Mouse (Mus musculus): ENCODE measurements around the gene Arrdc4. TPM values are rescaled to one million over a fixed set of nuclear protein-coding genes. Genes with fewer than 3 reads are reported as not detected.

Arrdc4 gene
- polyA plus RNA-seq, 1 experiment from 2014 or later = 21.4 TPM

- H3K27me3 ChIP-seq (ENCODE audit: control insufficient read depth, insufficient read depth, low read length) = no peaks in the 10 kb centered on the region
- H3K27ac ChIP-seq (ENCODE audit: low read length) = peak overlapping the region; percentile 55
- H3K36me3 ChIP-seq (ENCODE audit: control insufficient read depth, insufficient read depth, low read length) = no peaks in the 10 kb centered on the region
- no peak overlapping the region for H3K4me3 ChIP-seq (replicated peaks; ENCODE audit: low read length)
- ATAC-seq (ENCODE audit: insufficient read depth, low FRiP score) = peak; percentile 25
- peaks cover 13% of the 10 kb centered on the region for H3K4me1 ChIP-seq (ENCODE audit: control insufficient read depth, insufficient read depth, low read length)
- no peak overlapping the region for H3K9ac ChIP-seq (ENCODE audit: low read length)
- H3K9me3 ChIP-seq (replicated peaks; ENCODE audit: control insufficient read depth, low read length) = no peaks in the 10 kb centered on the region
- no peak overlapping the region for H3K4me2 ChIP-seq (ENCODE audit: low read depth, low read length)
Measured at GRCm38 (mm10) chr7:68717988-68718387, 31.1 kb downstream of the Arrdc4 start.

- Histone ChIP-seq H3K27ac (ENCODE audit: low read length) (peak overlapping the region; percentile 55), H3K9me3 (replicated peaks; ENCODE audit: control insufficient read depth, low read length) (no peaks in the 10 kb centered on the region), H3K9ac (ENCODE audit: low read length) (no peak overlapping the region), H3K4me3 (replicated peaks; ENCODE audit: low read length) (no peak overlapping the region), H3K27me3 (ENCODE audit: control insufficient read depth, insufficient read depth, low read length) (no peaks in the 10 kb centered on the region), H3K4me2 (ENCODE audit: low read depth, low read length) (peak overlapping the region; percentile 34; the same call in 1 of the 2 replicates), H3K4me1 (ENCODE audit: control insufficient read depth, insufficient read depth, low read length) (peaks cover 13% of the 10 kb centered on the region), H3K36me3 (ENCODE audit: control insufficient read depth, insufficient read depth, low read length) (no peaks in the 10 kb centered on the region)
- peak; percentile 60 for ATAC-seq (ENCODE audit: insufficient read depth, low FRiP score)
- WGBS = 25% methylated on average over 10 of the region's 10 CpGs
Measured at GRCm38 (mm10) chr7:68717498-68717897, 31.5 kb downstream of the Arrdc4 start.

GRCm38 (mm10) chr7:68716926-68717325, 32.1 kb downstream of the Arrdc4 start:
- 66% methylated on average over 8 of the region's 8 CpGs for WGBS
- Histone ChIP-seq H3K27ac (ENCODE audit: low read length) (no peak overlapping the region), H3K4me2 (ENCODE audit: low read depth, low read length) (peak overlapping the region; percentile 34; the same call in 1 of the 2 replicates)

GRCm38 (mm10) chr7:68712928-68713327, 36.1 kb downstream of the Arrdc4 start:
- Histone ChIP-seq H3K9ac (ENCODE audit: low read length) (no peak overlapping the region), H3K27ac (ENCODE audit: low read length) (no peak overlapping the region), H3K4me1 (ENCODE audit: control insufficient read depth, insufficient read depth, low read length) (peaks cover 8% of the 10 kb centered on the region), H3K27me3 (ENCODE audit: control insufficient read depth, insufficient read depth, low read length) (no peaks in the 10 kb centered on the region), H3K4me3 (replicated peaks; ENCODE audit: low read length) (no peak overlapping the region), H3K9me3 (replicated peaks; ENCODE audit: control insufficient read depth, low read length) (no peaks in the 10 kb centered on the region), H3K4me2 (ENCODE audit: low read depth, low read length) (no peak overlapping the region), H3K36me3 (ENCODE audit: control insufficient read depth, insufficient read depth, low read length) (no peaks in the 10 kb centered on the region)
- 63% methylated on average over 1 of the region's 1 CpGs for WGBS
- ATAC-seq (ENCODE audit: insufficient read depth, low FRiP score) = no peak

More at GRCm38 (mm10) chr7:68716926-68717325, 32.1 kb downstream of the Arrdc4 start:
- Histone ChIP-seq H3K9me3 (replicated peaks; ENCODE audit: control insufficient read depth, low read length) (no peaks in the 10 kb centered on the region), H3K4me3 (replicated peaks; ENCODE audit: low read length) (no peak overlapping the region), H3K27me3 (ENCODE audit: control insufficient read depth, insufficient read depth, low read length) (no peaks in the 10 kb centered on the region), H3K4me1 (ENCODE audit: control insufficient read depth, insufficient read depth, low read length) (peaks cover 13% of the 10 kb centered on the region), H3K9ac (ENCODE audit: low read length) (no peak overlapping the region), H3K36me3 (ENCODE audit: control insufficient read depth, insufficient read depth, low read length) (no peaks in the 10 kb centered on the region)
- ATAC-seq (ENCODE audit: insufficient read depth, low FRiP score) = no peak

GRCm38 (mm10) chr7:68712425-68712824, 36.6 kb downstream of the Arrdc4 start:
- Histone ChIP-seq H3K27me3 (ENCODE audit: control insufficient read depth, insufficient read depth, low read length) (no peaks in the 10 kb centered on the region), H3K27ac (ENCODE audit: low read length) (no peak overlapping the region), H3K4me3 (replicated peaks; ENCODE audit: low read length) (no peak overlapping the region), H3K36me3 (ENCODE audit: control insufficient read depth, insufficient read depth, low read length) (no peaks in the 10 kb centered on the region), H3K9ac (ENCODE audit: low read length) (no peak overlapping the region), H3K4me2 (ENCODE audit: low read depth, low read length) (no peak overlapping the region), H3K4me1 (ENCODE audit: control insufficient read depth, insufficient read depth, low read length) (peaks cover 3% of the 10 kb centered on the region), H3K9me3 (replicated peaks; ENCODE audit: control insufficient read depth, low read length) (no peaks in the 10 kb centered on the region)
- ATAC-seq (ENCODE audit: insufficient read depth, low FRiP score) = no peak
- WGBS = 70% methylated on average over 3 of the region's 3 CpGs

- Histone ChIP-seq H3K4me1 (ENCODE audit: control insufficient read depth, insufficient read depth, low read length) (no peaks in the 10 kb centered on the region), H3K4me3 (replicated peaks; ENCODE audit: low read length) (no peak overlapping the region), H3K9ac (ENCODE audit: low read length) (no peak overlapping the region), H3K27ac (ENCODE audit: low read length) (no peak overlapping the region), H3K36me3 (ENCODE audit: control insufficient read depth, insufficient read depth, low read length) (no peaks in the 10 kb centered on the region), H3K27me3 (ENCODE audit: control insufficient read depth, insufficient read depth, low read length) (no peaks in the 10 kb centered on the region), H3K4me2 (ENCODE audit: low read depth, low read length) (no peak overlapping the region), H3K9me3 (replicated peaks; ENCODE audit: control insufficient read depth, low read length) (no peaks in the 10 kb centered on the region)
- 73% methylated on average over 1 of the region's 1 CpGs for WGBS
- no peak for ATAC-seq (ENCODE audit: insufficient read depth, low FRiP score)
Measured at GRCm38 (mm10) chr7:68709319-68709573, 39.8 kb downstream of the Arrdc4 start.

GRCm38 (mm10) chr7:68708563-68709318, 40.3 kb downstream of the Arrdc4 start:
- no peak for ATAC-seq (ENCODE audit: insufficient read depth, low FRiP score)
- Histone ChIP-seq H3K36me3 (ENCODE audit: control insufficient read depth, insufficient read depth, low read length) (no peaks in the 10 kb centered on the region), H3K27me3 (ENCODE audit: control insufficient read depth, insufficient read depth, low read length) (no peaks in the 10 kb centered on the region), H3K27ac (ENCODE audit: low read length) (no peak overlapping the region), H3K4me1 (ENCODE audit: control insufficient read depth, insufficient read depth, low read length) (no peaks in the 10 kb centered on the region), H3K9me3 (replicated peaks; ENCODE audit: control insufficient read depth, low read length) (no peaks in the 10 kb centered on the region), H3K4me2 (ENCODE audit: low read depth, low read length) (no peak overlapping the region), H3K9ac (ENCODE audit: low read length) (no peak overlapping the region), H3K4me3 (replicated peaks; ENCODE audit: low read length) (no peak overlapping the region)
- 79% methylated on average over 3 of the region's 3 CpGs for WGBS

- H3K4me1 ChIP-seq (ENCODE audit: control insufficient read depth, insufficient read depth, low read length) = no peaks in the 10 kb centered on the region
- H3K4me3 ChIP-seq (replicated peaks; ENCODE audit: low read length) = no peak overlapping the region
- no peak overlapping the region for H3K4me2 ChIP-seq (ENCODE audit: low read depth, low read length)
- ATAC-seq (ENCODE audit: insufficient read depth, low FRiP score) = no peak
- H3K36me3 ChIP-seq (ENCODE audit: control insufficient read depth, insufficient read depth, low read length) = no peaks in the 10 kb centered on the region
- H3K9me3 ChIP-seq (replicated peaks; ENCODE audit: control insufficient read depth, low read length) = no peaks in the 10 kb centered on the region
- H3K27me3 ChIP-seq (ENCODE audit: control insufficient read depth, insufficient read depth, low read length) = no peaks in the 10 kb centered on the region
- 89% methylated on average over 7 of the region's 7 CpGs for WGBS
- no peak overlapping the region for H3K27ac ChIP-seq (ENCODE audit: low read length)
- H3K9ac ChIP-seq (ENCODE audit: low read length) = no peak overlapping the region
Measured at GRCm38 (mm10) chr7:68705162-68705561, 43.9 kb downstream of the Arrdc4 start.

GRCm38 (mm10) chr7:68697313-68697712, 51.7 kb downstream of the Arrdc4 start:
- peak; percentile 42; the same call in 1 of the 2 replicates for ATAC-seq (ENCODE audit: insufficient read depth, low FRiP score)
- H3K9ac ChIP-seq (ENCODE audit: low read length) = no peak overlapping the region
- H3K4me2 ChIP-seq (ENCODE audit: low read depth, low read length) = no peak overlapping the region
- peak overlapping the region; percentile 60; the same call in 1 of the 2 replicates for H3K27ac ChIP-seq (ENCODE audit: low read length)
- H3K4me1 ChIP-seq (ENCODE audit: control insufficient read depth, insufficient read depth, low read length) = no peaks in the 10 kb centered on the region
- 65% methylated on average over 3 of the region's 3 CpGs for WGBS
- H3K36me3 ChIP-seq (ENCODE audit: control insufficient read depth, insufficient read depth, low read length) = no peaks in the 10 kb centered on the region
- no peaks in the 10 kb centered on the region for H3K9me3 ChIP-seq (replicated peaks; ENCODE audit: control insufficient read depth, low read length)
- no peaks in the 10 kb centered on the region for H3K27me3 ChIP-seq (ENCODE audit: control insufficient read depth, insufficient read depth, low read length)
- no peak overlapping the region for H3K4me3 ChIP-seq (replicated peaks; ENCODE audit: low read length)

All from stomach, embryonic 16.5 days (tissue).